Mouse (Mus musculus): ENCODE measurements around the gene Ccs. TPM values are rescaled to one million over a fixed set of nuclear protein-coding genes. Genes with fewer than 3 reads are reported as not detected.
A peak's percentile ranks its signal among the peaks of the same experiment; 100 is the strongest.

Gene Ccs
- polyA plus RNA-seq, 1 experiment from 2014 or later, result 63.9 TPM

DNA sequence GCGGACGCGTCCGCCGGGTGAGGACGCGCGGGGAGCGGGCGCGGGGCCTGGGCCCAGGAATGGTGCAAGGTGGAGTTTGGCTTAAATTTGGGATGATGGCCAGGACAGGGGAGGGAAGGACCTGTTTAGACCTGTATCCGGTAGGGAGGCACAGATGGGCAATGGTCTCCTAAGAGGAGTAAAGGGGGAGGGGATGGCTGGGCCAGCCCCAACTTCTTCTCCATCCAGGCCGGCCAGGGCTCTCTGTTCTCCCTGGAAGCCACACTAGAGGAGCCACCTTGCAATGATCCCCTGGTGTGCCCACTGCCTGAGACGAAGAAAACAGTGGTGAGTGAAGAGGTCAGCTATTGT is 16.3 kb upstream of the Ccs start:
- WGBS, result 3% methylated on average over 14 of the region's 14 CpGs
- H3K4me3 ChIP-seq, result peak overlapping the region; percentile 60
- peak overlapping the region; percentile 59 for H3K9ac ChIP-seq
- H3K4me2 ChIP-seq, result peak overlapping the region; percentile 96
- peaks cover 14% of the 10 kb centered on the region for H3K4me1 ChIP-seq
- H3K27ac ChIP-seq, result peak overlapping the region; percentile 9; the same call in 1 of the 2 replicates
- 0 out of 2 replicates have a peak, but pooled peaks cover 6% of the 10 kb centered on the region for H3K36me3 ChIP-seq
- no peaks in the 10 kb centered on the region for H3K9me3 ChIP-seq
- peak; percentile 42; the same call in 1 of the 2 replicates for ATAC-seq (ENCODE audit: insufficient number of reproducible peaks, low FRiP score, low TSS enrichment, low read depth)
- no peaks in the 10 kb centered on the region for H3K27me3 ChIP-seq

DNA sequence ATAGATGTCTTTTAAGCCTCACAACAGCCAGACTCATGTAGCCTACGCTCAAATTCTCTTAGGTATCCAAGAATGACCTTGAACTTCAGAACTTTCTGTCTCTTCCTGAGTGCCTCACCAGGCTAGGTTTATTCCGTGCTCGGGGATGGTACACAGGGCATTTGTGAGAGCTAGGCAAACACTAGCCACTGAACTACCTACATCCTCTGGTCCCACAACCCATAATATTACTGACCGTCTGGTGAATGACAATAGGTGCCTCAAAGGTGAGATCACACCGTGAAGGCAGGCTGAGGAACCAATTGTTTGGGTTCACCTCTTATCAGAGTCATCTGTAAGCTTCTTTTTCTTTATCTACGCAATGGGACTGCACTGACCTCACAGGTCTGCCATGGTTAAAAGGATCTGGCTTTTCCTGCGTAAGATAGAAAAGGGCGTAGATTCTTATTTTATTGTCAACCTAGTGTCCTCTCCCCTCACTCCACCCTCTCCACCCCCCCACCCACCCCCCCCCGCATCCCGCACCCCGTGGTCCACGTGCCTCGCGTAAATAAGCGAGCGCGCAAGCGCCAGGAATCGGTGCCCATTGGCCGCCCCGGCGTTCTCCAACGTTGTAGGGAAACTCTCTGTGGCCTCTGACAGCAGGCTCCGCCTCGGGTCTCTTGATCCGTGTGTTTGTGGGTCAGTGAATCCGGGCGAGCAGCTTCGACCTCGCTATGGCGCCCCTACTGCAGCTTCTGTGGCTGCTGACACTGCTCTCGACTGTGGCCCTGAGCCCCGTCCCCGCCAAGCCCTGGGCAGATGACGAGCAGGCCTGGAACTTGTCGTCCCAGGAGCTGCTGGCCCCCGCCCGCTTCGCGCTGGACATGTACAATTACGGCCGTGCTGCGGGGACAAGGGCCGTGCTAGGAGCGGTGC is 15.7 kb upstream of the Ccs start, which contains the start of gene Ctsf:
TSS of gene Ctsf (plus strand) at position 579 of the 918 bp plus-strand sequence.
- peak within 1 kb of the TSS; percentile 9; the same call in 1 of the 2 replicates for H3K27ac ChIP-seq
- 0 out of 2 replicates have a peak, but pooled peaks cover under 1% of the 10 kb centered on the region for H3K36me3 ChIP-seq
- H3K9me3 ChIP-seq, result no peaks in the 10 kb centered on the region
- H3K4me3 ChIP-seq, result peak within 1 kb of the TSS; percentile 60
- H3K4me2 ChIP-seq, result peak within 1 kb of the TSS; percentile 96
- H3K9ac ChIP-seq, result peak within 1 kb of the TSS; percentile 59
- peak; percentile 68 for ATAC-seq (ENCODE audit: insufficient number of reproducible peaks, low FRiP score, low TSS enrichment, low read depth)
- H3K4me1 ChIP-seq, result peaks cover 14% of the 10 kb centered on the region
- H3K27me3 ChIP-seq, result no peaks in the 10 kb centered on the region
- WGBS, result 3% methylated on average over 44 of the region's 45 CpGs

DNA sequence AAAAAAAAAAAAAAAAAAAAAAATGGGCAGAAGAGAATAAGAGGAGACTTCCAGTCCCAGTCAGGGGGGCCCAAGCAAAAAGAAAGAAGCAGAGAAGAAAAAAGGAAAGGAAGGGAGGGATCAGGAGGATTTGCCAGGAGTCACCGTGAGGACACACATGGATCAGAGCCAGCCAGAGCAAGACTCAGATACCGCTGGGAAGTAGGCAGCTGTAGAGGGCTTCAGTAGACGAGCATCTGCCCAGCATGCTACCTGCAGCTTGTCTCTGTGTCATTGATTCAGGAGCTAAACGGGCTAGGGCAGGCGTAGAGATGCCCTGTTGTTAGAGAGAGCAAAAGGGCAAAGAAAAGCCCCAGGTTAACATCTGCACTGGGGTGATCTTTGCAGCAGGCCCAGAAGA is 11.1 kb upstream of the Ccs start:
- Histone ChIP-seq H3K27ac (no peak overlapping the region), H3K4me1 (peaks cover 7% of the 10 kb centered on the region), H3K9ac (no peak overlapping the region), H3K27me3 (peaks cover 3% of the 10 kb centered on the region; the same call in 1 of the 2 replicates), H3K4me2 (no peak overlapping the region), H3K9me3 (no peaks in the 10 kb centered on the region), H3K4me3 (no peak overlapping the region), H3K36me3 (no peaks in the 10 kb centered on the region)
- no peak for ATAC-seq (ENCODE audit: insufficient number of reproducible peaks, low FRiP score, low TSS enrichment, low read depth)
- whole genome bisulfite sequencing, result 43% methylated on average over 5 of the region's 5 CpGs

DNA sequence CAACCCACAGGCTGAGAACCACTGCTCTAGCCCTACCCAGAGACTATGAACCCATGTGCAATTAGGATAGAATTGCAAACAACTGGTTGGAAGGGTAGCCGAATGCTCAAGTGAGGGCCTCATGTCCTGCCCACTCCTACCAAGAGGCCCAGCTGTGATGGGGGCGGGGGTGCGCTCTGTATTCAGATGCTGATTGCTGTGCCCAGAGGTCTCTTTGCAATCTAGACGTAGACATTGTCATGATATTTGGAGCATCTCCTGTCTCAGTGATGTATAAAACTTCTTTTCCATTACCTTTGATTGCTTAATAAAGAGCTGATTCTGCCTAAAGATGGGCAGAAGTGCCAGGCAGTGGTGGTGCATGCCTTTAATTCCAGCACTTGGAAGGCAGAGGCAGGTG is 10.7 kb upstream of the Ccs start:
- 51% methylated on average over 4 of the region's 4 CpGs for WGBS

DNA sequence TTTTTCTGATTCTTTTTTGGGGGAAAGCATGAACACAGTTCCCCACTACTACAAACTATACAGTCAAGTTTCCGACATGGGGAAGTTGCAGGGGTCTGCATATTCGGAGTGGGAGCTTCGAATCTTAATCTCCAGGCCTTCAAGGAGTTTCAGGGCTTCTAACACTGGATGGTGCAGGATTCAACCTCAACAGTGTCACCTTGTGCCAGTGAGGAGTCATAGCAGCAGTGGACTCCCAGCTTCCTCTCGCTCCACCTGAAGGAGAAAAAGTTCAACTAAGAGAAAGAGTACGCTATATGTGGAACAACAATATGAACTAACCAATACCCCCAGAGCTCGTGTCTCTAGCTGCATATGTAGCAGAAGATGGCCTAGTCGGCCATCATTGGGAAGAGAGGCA is 8.4 kb upstream of the Ccs start:
- ATAC-seq (ENCODE audit: insufficient number of reproducible peaks, low FRiP score, low TSS enrichment, low read depth), result no peak
- no peak overlapping the region for H3K4me3 ChIP-seq

More for the DNA sequence above, 10.7 kb upstream of the Ccs start:
- Histone ChIP-seq H3K4me1 (0 out of 2 replicates have a peak, but pooled peaks cover 4% of the 10 kb centered on the region), H3K4me2 (no peak overlapping the region), H3K27me3 (peaks cover 4% of the 10 kb centered on the region; the same call in 1 of the 2 replicates), H3K4me3 (no peak overlapping the region), H3K36me3 (no peaks in the 10 kb centered on the region), H3K9ac (no peak overlapping the region), H3K9me3 (no peaks in the 10 kb centered on the region), H3K27ac (no peak overlapping the region)
- no peak for ATAC-seq (ENCODE audit: insufficient number of reproducible peaks, low FRiP score, low TSS enrichment, low read depth)

DNA sequence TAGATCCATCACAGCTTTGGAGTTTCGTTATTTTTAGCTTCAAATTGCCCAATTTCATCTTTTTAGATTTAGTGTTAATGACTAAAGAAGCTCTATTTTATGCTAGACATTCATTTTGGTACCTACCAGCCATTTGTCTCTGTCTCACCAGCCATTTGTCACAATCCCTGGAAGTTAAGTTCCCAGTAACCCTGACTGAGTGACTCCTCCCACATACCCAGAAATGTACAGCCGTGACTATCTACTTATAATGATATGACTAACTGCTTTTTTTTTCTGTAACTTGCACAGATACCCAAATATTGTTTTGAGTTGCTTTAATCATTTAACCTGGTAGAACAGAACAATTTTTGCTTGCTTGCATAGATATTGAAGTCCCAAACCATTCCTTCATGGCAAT is 6.7 kb upstream of the Ccs start:
- H3K9me3 ChIP-seq, result no peaks in the 10 kb centered on the region
- ATAC-seq (ENCODE audit: insufficient number of reproducible peaks, low FRiP score, low TSS enrichment, low read depth), result no peak
- peaks cover 19% of the 10 kb centered on the region for H3K27me3 ChIP-seq
- H3K27ac ChIP-seq, result no peak overlapping the region
- no peak overlapping the region for H3K4me3 ChIP-seq
- WGBS, result 60% methylated on average over 2 of the region's 2 CpGs
- no peaks in the 10 kb centered on the region for H3K36me3 ChIP-seq
- H3K9ac ChIP-seq, result no peak overlapping the region
- H3K4me1 ChIP-seq, result no peaks in the 10 kb centered on the region
- H3K4me2 ChIP-seq, result no peak overlapping the region

More for the DNA sequence above, 8.4 kb upstream of the Ccs start:
- Histone ChIP-seq H3K27me3 (peaks cover 4% of the 10 kb centered on the region; the same call in 1 of the 2 replicates), H3K9me3 (no peaks in the 10 kb centered on the region), H3K9ac (no peak overlapping the region), H3K36me3 (no peaks in the 10 kb centered on the region), H3K4me1 (no peaks in the 10 kb centered on the region), H3K27ac (no peak overlapping the region), H3K4me2 (no peak overlapping the region)
- 35% methylated on average over 7 of the region's 7 CpGs for WGBS

DNA sequence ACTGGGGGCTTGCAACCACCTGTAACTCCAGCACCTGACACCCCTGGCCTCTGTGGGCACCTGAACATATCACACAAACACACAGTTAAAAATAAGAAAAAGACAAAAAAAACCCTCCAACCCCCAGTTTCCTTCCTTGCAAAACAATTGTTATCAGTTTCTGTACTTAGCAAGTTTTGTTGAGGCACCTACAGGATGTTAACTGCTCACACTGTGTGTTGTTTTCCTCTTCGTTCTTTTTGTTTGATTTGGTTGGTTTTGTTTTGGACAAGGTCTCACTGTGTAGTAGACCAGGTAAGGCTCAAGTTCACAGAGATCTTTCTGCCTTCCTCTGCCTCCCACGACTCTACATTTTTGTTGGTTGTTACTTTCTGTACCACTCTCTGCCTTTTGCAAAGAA is 3.5 kb upstream of the Ccs start:
- peaks cover 16% of the 10 kb centered on the region for H3K4me1 ChIP-seq
- H3K27me3 ChIP-seq, result peaks cover 32% of the 10 kb centered on the region
- H3K9me3 ChIP-seq, result no peaks in the 10 kb centered on the region
- no peak overlapping the region for H3K4me3 ChIP-seq
- WGBS, result 60% methylated on average over 2 of the region's 2 CpGs
- no peak overlapping the region for H3K9ac ChIP-seq
- no peaks in the 10 kb centered on the region for H3K36me3 ChIP-seq
- no peak for ATAC-seq (ENCODE audit: insufficient number of reproducible peaks, low FRiP score, low TSS enrichment, low read depth)
- no peak overlapping the region for H3K4me2 ChIP-seq
- no peak overlapping the region for H3K27ac ChIP-seq

DNA sequence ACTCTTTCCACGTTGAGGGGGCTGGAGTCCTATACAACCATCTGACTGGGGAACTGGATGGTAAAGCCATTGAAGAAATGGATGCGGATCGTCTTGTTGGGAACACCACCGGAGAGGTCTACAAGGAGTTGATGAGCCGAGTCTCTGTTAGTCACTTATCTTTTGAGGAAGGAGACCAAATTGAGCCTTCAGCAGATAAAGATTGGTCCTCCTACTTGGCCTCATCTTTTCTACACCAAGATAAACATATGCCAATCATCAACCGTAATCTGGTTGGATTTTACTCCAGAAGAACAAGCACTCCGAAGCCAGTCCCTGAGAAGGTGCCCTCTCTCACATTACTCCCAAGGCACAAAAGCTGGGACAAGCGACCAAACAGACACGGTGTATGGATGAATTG is 1.7 kb upstream of the Ccs start:
- H3K4me1 ChIP-seq, result peaks cover 16% of the 10 kb centered on the region
- no peak for ATAC-seq (ENCODE audit: insufficient number of reproducible peaks, low FRiP score, low TSS enrichment, low read depth)
- peaks cover 32% of the 10 kb centered on the region for H3K27me3 ChIP-seq
- no peak overlapping the region for H3K27ac ChIP-seq
- 85% methylated on average over 9 of the region's 9 CpGs for WGBS
- H3K36me3 ChIP-seq, result no peaks in the 10 kb centered on the region
- no peak overlapping the region for H3K9ac ChIP-seq
- H3K9me3 ChIP-seq, result no peaks in the 10 kb centered on the region
- H3K4me2 ChIP-seq, result no peak overlapping the region
- no peak overlapping the region for H3K4me3 ChIP-seq

DNA sequence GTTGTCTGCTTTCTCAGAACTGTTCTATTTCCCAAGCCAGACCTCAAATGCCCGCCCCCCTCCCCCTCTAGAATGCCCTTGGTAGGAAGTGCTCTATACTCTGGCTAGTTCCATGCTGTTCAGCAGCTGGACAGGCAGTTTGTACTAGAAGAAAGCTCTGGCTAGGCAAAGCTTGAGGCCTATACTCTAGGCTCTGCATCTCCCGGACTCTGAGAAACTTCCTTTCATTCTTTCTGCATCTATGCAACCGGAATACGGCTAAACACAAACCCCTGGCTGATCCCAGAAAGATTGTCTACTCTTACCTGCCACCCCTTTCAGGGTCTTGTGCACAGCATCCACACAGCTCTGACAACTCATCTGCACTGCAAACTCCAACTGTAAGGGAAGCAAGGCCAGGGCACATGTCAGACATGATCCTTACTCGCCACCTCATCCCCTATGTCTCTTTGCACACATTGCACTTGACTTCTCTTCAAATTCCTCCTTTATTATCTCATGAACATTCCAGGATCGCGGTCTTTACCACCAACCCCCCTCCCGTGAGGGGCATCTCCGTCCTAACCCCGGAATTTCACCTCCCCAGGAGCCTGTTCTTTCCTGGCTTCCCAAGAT is 499 bp downstream of the Ccs start:
- Histone ChIP-seq H3K4me3 (peak overlapping the region; percentile 63), H3K9ac (peak overlapping the region; percentile 66), H3K9me3 (no peaks in the 10 kb centered on the region), H3K4me1 (peaks cover 16% of the 10 kb centered on the region), H3K36me3 (no peaks in the 10 kb centered on the region), H3K27ac (0 out of 2 replicates have a peak overlapping the region, but pooled peaks have one; percentile 3), H3K4me2 (peak overlapping the region; percentile 97), H3K27me3 (peaks cover 28% of the 10 kb centered on the region)
- no peak for ATAC-seq (ENCODE audit: insufficient number of reproducible peaks, low FRiP score, low TSS enrichment, low read depth)
- 31% methylated on average over 10 of the region's 10 CpGs for WGBS

DNA sequence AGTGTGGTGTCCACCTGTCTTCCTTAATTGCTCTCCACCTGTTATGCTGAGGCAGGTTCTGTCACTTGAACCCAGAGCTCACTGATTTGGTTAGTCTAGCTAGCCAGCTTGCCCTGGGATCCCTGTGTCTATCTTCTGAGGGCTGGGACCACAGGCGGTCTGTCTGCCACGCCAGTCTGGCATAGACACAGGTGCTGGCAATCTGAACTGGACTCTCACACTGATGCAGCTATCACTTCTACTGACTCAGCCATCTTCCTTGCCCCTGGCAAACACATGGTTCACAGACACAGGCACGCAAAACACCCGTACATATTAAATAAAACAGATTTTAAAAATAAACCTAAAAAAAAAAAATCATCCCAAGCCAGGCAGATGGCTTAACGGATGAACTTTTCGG is 2.1 kb downstream of the Ccs start:
- WGBS, result 95% methylated on average over 6 of the region's 6 CpGs
- Histone ChIP-seq H3K27me3 (peaks cover 25% of the 10 kb centered on the region), H3K36me3 (peaks cover 7% of the 10 kb centered on the region; the same call in 1 of the 2 replicates), H3K4me2 (no peak overlapping the region), H3K27ac (no peak overlapping the region), H3K9ac (no peak overlapping the region), H3K9me3 (no peaks in the 10 kb centered on the region), H3K4me3 (no peak overlapping the region), H3K4me1 (peaks cover 16% of the 10 kb centered on the region)
- no peak for ATAC-seq (ENCODE audit: insufficient number of reproducible peaks, low FRiP score, low TSS enrichment, low read depth)

DNA sequence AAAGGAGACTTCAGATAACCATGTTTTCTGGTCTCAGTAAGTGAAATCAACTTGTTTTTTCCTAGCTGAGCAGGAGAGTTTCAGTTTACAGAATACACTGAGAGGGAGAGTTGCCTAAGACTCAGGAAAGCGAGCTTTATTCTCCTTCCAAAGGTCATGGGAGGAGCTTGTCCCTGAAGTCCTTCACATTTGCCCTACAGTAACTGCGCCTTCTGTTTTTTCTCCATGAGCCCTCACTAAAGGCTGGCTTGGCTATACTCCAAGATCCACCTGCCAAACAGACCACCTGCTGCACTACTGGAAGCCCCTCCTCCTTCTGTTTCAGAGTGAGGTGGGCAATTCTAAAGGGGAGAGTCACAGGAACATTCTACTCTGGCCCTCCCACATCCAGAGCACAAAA is 3.0 kb downstream of the Ccs start:
- Histone ChIP-seq H3K27ac (no peak overlapping the region), H3K27me3 (peaks cover 15% of the 10 kb centered on the region), H3K4me1 (peaks cover 16% of the 10 kb centered on the region), H3K36me3 (peaks cover 7% of the 10 kb centered on the region; the same call in 1 of the 2 replicates), H3K9me3 (no peaks in the 10 kb centered on the region), H3K4me3 (no peak overlapping the region), H3K4me2 (no peak overlapping the region), H3K9ac (no peak overlapping the region)
- no peak for ATAC-seq (ENCODE audit: insufficient number of reproducible peaks, low FRiP score, low TSS enrichment, low read depth)
- 73% methylated on average over 2 of the region's 2 CpGs for WGBS

DNA sequence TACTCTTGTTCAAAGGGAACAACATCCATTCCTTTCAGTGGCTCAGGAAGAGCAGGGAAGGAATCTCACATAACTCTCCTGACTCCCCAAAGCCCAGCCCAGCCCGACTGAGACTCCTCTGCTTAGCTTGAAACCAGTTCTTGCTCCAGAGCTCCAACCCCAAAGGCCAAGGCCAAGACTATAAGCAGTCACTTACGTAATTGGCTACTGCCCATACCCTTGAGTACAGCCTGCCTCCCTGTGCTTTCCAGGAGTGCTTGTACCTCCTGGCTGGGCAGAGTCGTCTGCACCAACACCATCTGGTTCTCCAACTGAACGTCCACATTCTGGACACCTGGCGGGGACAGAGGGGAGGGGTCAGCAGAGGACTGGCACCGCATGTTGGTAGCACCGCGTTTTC is 5.2 kb downstream of the Ccs start:
- Histone ChIP-seq H3K27me3 (no peaks in the 10 kb centered on the region), H3K9ac (no peak overlapping the region), H3K36me3 (peaks cover 16% of the 10 kb centered on the region; the same call in 1 of the 2 replicates), H3K27ac (no peak overlapping the region), H3K4me3 (no peak overlapping the region), H3K4me2 (no peak overlapping the region), H3K4me1 (peaks cover 9% of the 10 kb centered on the region), H3K9me3 (no peaks in the 10 kb centered on the region)
- no peak for ATAC-seq (ENCODE audit: insufficient number of reproducible peaks, low FRiP score, low TSS enrichment, low read depth)
- 79% methylated on average over 8 of the region's 8 CpGs for WGBS
